Mouse (Mus musculus) bone marrow, adult 2 months (tissue): ENCODE data around the gene Myrf. TPM values are rescaled to one million over a fixed set of nuclear protein-coding genes. Genes with fewer than 3 reads are reported as not detected.

Source experiments
- H3K27ac ChIP-seq: fragments of 200-500 bp; 2 replicates; pipeline ENCODE4 v1.5.1; 2012; ENCODE audit warnings: low read depth, mild to moderate bottlenecking, control low read depth, inconsistent platforms, low read length; ENCODE audit not compliant: control insufficient read depth, poor library complexity, insufficient read depth
- H3K4me1 ChIP-seq: fragments of 200-500 bp; 2 replicates; pipeline ENCODE4 v1.6.1; 2011; ENCODE audit warnings: low read length; ENCODE audit not compliant: control insufficient read depth, insufficient read depth
- H3K4me3 ChIP-seq: fragments of 200-500 bp; replicated peaks from 2 replicates; pipeline ENCODE3; 2011; ENCODE audit warnings: mild to moderate bottlenecking, low read depth, low read length, control low read depth; ENCODE audit not compliant: control insufficient read depth
- CTCF ChIP-seq: fragments of 200-500 bp; IDR thresholded peaks from 2 replicates; pipeline ENCODE4 v1.5.1; 2011; ENCODE audit warnings: low read length, control low read depth; ENCODE audit not compliant: control insufficient read depth, insufficient read depth
- POLR2A ChIP-seq: fragments of 200-500 bp; IDR thresholded peaks from 2 replicates; pipeline ENCODE4 v1.6.1; 2011; ENCODE audit warnings: low read depth, mild to moderate bottlenecking, control low read depth, low read length, borderline replicate concordance; ENCODE audit not compliant: control insufficient read depth
- WGBS: fragments of 180-500 bp; shearing (Covaris S2); methylation state at CpG from one replicate; pipeline ENCODE4 v1.1.7; 2018; 5-methylcytosine and 5-hydroxymethylcytosine counted together
- polyA plus RNA-seq: library from polyadenylated mRNA; stranded (reverse); fragments of >200 nt; gene quantifications from 2 replicates; pipeline ENCODE4 v1.2.4, GENCODE M21; 2011; ENCODE audit warnings: low replicate concordance; ENCODE audit not compliant: missing spikeins, insufficient read depth, insufficient read length

Myrf gene
- polyA plus RNA-seq, 1 experiment, result 0.35 TPM

DNA sequence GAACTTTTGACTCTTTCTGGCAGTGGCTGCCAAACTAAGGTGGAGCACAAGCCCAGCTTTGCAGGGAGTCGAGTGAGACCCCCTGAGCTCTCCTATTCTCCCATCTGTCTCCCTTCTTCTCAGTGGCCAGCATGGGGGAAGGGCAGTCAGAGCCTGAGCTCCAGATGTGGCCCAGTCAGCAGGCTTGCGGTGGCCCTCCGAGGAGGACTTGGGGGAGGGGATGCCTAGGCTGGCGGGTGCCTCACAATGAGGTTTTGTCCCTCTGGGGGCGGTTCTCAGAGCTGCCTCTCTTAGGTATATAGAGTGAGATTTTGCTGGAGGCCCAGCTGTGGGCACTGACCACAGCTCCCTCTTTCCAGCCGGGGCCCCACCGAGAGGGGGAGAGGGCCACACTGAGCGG, 2.4 kb upstream of the Myrf start:
- Histone ChIP-seq H3K4me1 (no peaks in the 10 kb centered on the region; the same call in 1 of the 2 replicates), H3K4me3 (no peak overlapping the region), H3K27ac (no peak overlapping the region)
- WGBS, result 58% methylated on average over 8 of the region's 8 CpGs
- TF ChIP-seq CTCF, result no peak
- TF ChIP-seq POLR2A, result no peak

DNA sequence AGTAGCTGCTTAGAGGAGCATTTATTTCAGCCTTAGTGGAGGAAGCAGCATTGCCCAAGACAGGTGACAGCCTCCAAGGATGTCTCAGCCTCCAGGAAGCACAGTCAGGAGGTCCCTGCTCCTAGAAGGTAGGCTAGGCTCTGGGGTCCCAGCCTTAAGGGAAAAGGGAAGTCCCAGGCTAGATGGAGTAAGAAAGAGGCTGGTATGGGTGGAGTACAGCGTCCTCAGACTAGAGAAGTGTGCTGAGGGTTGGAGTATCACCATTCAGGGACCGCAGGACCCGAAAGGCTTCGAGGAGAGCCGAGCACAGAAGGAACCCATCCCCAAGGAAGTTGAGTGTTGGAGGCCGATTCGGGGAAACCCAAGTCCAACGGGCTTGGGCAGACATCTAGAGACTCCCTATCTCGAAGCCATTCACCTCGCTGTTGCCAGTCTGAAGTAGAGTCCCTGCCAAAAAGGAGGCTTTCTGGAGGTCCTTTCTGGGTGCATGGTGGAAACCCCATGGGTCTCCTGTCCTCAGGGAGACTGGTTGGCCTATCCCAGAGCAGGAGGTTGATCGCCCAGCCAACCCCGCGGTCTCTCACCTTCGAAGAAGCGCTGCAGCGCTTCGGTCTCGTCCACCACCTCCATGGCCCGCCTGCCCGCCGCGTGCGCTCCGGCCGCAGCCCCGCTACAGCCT, 434 bp downstream of the Myrf start:
- 2% methylated on average over 26 of the region's 26 CpGs for WGBS
- Histone ChIP-seq H3K4me1 (no peaks in the 10 kb centered on the region; the same call in 1 of the 2 replicates), H3K27ac (no peak overlapping the region), H3K4me3 (no peak overlapping the region)
- TF ChIP-seq CTCF, result no peak
- no peak for TF ChIP-seq POLR2A

DNA sequence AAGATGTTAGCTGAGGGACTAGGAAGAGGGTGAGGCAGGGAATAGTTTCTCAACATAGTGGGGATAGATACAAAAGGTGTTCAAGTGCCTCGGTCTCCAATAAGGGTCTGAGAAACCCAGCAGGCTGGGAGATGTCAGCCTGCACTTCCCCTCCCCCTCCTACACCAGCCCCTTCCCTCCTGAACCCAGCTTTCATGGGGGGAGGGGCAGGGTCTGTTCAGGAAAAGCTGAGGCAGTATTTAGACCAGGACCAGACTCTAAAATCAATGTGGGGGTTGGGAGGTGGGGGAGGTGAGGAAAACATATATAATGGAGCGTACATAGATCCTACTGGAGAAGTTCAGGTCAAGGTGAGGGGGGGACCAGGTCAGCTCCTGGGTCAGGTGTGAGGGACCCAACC, 1.1 kb downstream of the Myrf start:
- Histone ChIP-seq H3K4me3 (no peak overlapping the region), H3K4me1 (no peaks in the 10 kb centered on the region; the same call in 1 of the 2 replicates), H3K27ac (no peak overlapping the region)
- WGBS, result 66% methylated on average over 2 of the region's 2 CpGs
- no peak for TF ChIP-seq CTCF
- TF ChIP-seq POLR2A, result no peak

DNA sequence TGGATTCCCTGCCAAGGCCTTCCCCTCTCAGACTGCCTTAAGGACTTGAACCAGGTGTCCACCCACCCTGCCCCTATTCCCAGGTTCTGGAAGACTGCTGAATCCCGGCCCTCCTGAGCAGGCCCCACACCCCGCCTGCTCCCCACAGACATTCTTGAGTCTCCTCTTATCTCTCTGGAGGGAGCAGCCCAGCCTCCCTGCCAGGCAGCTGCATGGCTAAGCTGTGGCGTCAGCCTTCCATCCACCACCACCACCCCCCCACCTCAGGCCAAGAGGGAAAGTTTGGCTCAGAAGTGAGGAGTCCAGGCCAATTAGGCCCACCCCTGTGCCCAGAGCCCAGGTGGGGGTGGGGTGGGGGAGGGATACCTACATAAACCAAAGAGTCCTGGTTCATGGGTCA, 2.1 kb downstream of the Myrf start:
- H3K4me3 ChIP-seq, result no peak overlapping the region
- H3K27ac ChIP-seq, result no peak overlapping the region
- WGBS, result 52% methylated on average over 3 of the region's 3 CpGs
- H3K4me1 ChIP-seq, result no peaks in the 10 kb centered on the region; the same call in 1 of the 2 replicates
- no peak for TF ChIP-seq CTCF
- no peak for TF ChIP-seq POLR2A

DNA sequence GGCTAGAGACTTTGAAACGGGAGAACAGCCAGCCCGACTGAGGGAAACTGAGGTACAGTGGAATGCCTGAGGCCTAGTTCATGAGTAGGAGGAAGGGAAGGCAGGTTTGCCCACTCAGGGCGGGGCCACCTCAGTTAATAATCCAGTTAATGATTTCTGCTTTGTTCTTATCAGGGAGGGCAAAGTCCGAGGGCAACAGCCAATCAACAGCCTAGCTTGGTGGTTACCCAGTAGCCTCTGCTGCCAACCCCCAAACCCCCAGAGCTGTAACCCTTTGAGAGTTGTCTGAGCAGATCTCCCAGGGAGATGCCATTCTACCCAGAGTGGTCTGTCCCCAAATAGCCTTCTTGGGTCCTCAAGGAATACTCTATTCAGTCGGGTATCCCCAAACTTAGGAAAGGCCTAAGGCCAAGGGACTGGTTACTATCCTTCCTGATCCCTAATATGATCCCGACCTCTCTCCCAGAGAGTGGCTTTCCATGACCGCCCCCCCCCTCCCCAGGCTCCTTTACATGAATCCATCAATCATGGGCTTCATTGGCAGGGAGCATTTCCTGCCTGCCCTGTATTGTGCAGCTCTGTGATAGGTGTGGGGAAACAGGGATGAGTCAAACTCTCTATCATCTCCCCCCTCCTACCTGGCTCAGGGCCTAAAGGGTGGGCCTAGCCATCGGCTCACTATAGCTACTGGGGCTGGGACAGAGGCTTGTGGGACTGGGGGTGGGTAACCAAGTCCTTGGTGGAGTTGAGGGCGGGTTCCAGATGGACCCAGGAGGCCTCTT, 4.6 kb downstream of the Myrf start:
- Histone ChIP-seq H3K27ac (no peak overlapping the region), H3K4me1 (no peaks in the 10 kb centered on the region; the same call in 1 of the 2 replicates), H3K4me3 (no peak overlapping the region)
- 76% methylated on average over 9 of the region's 9 CpGs for WGBS
- TF ChIP-seq CTCF, result no peak

DNA sequence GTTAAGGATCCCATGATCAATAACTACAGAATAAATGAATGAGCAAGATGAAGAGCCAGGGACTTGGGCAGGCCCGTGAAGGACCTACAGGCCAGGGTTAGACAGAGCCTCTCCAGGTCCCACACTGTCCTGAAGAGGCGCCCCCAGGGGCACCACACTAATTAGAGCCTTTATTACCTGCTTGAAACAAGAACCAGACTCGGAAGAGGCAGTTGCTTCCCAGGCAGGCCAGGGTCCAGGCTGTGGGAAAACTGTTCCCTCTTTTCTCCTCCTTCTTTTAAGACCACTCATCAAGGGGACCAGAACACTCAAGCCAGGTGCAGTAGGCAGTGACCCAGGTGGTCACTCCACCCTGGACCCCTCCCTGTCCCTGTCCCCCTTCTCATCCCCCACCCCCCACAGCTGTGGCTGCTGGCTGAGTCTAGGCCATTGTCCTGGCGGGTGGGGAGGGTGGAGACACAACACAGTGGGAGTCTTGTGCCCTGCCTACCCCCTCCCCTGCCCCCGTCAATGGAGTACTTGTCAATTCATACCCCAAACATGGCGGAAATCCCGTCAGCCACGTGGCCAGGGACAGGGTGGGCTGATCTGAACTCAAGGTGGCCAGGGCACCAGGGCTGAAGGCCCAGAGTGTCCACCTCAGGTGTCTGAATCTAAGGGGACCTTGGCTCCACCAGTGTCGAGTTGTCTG, 8.1 kb downstream of the Myrf start:
- Histone ChIP-seq H3K4me1 (no peaks in the 10 kb centered on the region), H3K4me3 (no peak overlapping the region), H3K27ac (no peak overlapping the region)
- WGBS, result 66% methylated on average over 9 of the region's 9 CpGs
- no peak for TF ChIP-seq POLR2A
- no peak for TF ChIP-seq CTCF

DNA sequence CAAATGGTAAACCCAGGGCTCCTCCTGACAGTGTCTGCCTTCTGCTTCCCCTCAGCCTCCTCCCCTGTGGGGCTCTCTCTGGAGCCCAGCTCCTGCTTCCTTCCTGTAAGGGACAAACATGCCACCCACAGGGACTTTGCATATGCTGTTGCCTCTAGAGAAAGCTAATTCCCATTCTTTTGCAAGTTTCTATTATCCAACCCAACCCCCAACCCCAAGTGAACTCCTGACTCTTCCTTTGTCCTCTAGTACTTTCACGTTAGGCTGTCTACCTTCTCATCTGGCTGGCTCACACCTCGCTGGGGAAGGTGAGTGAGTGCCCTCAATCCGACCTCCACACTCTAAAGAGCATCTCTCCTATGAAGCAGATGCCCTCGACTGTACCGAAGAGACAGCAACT, 8.7 kb downstream of the Myrf start:
- 62% methylated on average over 5 of the region's 5 CpGs for WGBS
- no peaks in the 10 kb centered on the region for H3K4me1 ChIP-seq
- H3K4me3 ChIP-seq, result no peak overlapping the region
- H3K27ac ChIP-seq, result no peak overlapping the region
- TF ChIP-seq POLR2A, result no peak
- TF ChIP-seq CTCF, result no peak

DNA sequence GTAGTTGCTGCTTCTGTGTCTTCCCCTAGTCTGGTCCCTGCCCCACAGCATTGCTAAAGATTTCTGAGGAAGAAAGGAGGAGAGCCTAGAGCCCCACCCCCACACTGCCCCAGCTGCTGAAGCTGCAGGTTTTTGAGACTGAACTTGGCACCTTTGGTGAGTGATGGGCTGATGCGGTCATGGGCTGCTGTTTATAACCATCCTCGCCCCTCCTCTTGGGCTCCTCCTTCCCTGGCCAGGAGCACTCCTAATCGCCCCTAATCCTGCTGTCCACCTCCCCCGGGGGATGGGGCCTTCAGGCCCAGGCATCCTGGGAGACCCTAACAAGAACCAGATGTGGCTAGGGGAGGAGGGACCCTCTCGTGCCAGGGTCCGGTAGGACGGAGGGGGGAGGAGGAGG, 9.5 kb downstream of the Myrf start:
- WGBS, result 60% methylated on average over 7 of the region's 7 CpGs
- no peak overlapping the region for H3K27ac ChIP-seq

More for the DNA sequence above, 9.5 kb downstream of the Myrf start:
- H3K4me3 ChIP-seq, result no peak overlapping the region
- TF ChIP-seq CTCF (no peak), POLR2A (no peak)
- no peaks in the 10 kb centered on the region for H3K4me1 ChIP-seq
